Mouse (Mus musculus) stomach, embryonic 15.5 days (tissue): ENCODE measurements around the gene Olfr1330. TPM values are rescaled to one million over a fixed set of nuclear protein-coding genes. Genes with fewer than 3 reads are reported as not detected.
"Not testable (repeated sequence)": the region's sequence is repeated elsewhere in the genome, so short reads cannot be mapped to it uniquely, and the experiment has no call there.

Experiments used
- ATAC-seq: fragments of 200-750 bp; cut with Nextera tagmentation; 2 replicates; pipeline ENCODE4 v1.8.0; 2017; ENCODE audit warnings: low read depth, moderate number of reproducible peaks, moderate TSS enrichment; ENCODE audit not compliant: insufficient read depth, low FRiP score
- H3K27ac ChIP-seq: fragments of 300-500 bp; sonication (generic); 2 replicates; pipeline ENCODE4 v1.5.1; 2015; ENCODE audit warnings: mild to moderate bottlenecking, inconsistent platforms
- H3K27me3 ChIP-seq: fragments of 300-500 bp; sonication (generic); replicated peaks from 2 replicates; pipeline ENCODE4 v1.6.1; 2015; ENCODE audit warnings: inconsistent platforms
- H3K36me3 ChIP-seq: fragments of 300-500 bp; sonication (generic); 2 replicates; pipeline ENCODE4 v1.6.1; 2015; ENCODE audit warnings: inconsistent platforms
- H3K4me1 ChIP-seq: fragments of 300-500 bp; sonication (generic); 2 replicates; pipeline ENCODE4 v1.6.1; 2015; ENCODE audit warnings: inconsistent platforms
- H3K4me2 ChIP-seq: fragments of 300-500 bp; sonication (generic); 2 replicates; pipeline ENCODE4 v1.6.1; 2015; ENCODE audit warnings: mild to moderate bottlenecking, inconsistent platforms
- H3K4me3 ChIP-seq: fragments of 300-500 bp; sonication (generic); replicated peaks from 2 replicates; pipeline ENCODE4 v1.5.1; 2015; ENCODE audit warnings: inconsistent platforms
- H3K9ac ChIP-seq: fragments of 300-500 bp; sonication (generic); 2 replicates; pipeline ENCODE4 v1.6.1; 2015; ENCODE audit warnings: inconsistent platforms
- H3K9me3 ChIP-seq: fragments of 300-500 bp; sonication (generic); 2 replicates; pipeline ENCODE4 v1.6.1; 2016; ENCODE audit warnings: inconsistent platforms
- WGBS: fragments of 180-500 bp; shearing (Covaris S2); methylation state at CpG from one replicate; pipeline ENCODE4 v1.1.7; 2015; 5-methylcytosine and 5-hydroxymethylcytosine counted together
- polyA plus RNA-seq: library from polyadenylated mRNA; unstranded; fragments of >200 nt; fragmentation: Nextera tagmentation; extraction: Ambion mirVana; gene quantifications from 2 replicates; pipeline ENCODE4 v1.2.1, GENCODE M21; 2015

Gene Olfr1330
- polyA plus RNA-seq, result not detected in 2 replicates

DNA sequence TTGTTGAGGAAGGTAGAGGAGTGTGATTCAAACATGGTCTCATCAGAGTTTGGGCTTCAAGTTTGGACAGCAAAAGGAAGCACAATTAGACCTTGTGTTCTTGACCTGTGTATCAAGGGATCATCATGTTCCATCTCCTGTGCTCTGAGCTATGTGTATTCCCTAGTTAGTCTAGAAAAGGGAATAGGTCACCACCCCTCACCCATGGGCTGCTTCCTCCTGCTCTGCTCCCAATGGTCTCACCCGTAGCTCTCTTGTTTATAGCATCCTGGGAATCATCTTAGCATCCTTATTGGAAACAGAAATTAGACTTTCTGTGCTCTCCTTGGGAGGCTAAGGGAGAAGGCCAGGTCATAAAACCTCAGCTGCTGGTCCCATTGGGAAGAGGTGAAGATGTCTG lies at the start of gene Olfr1330:
Olfr1330 (plus strand) TSS at position 301 of the 400 bp plus-strand sequence.
- ATAC-seq, result no peak
- WGBS, result 63% methylated on average over 1 of the region's 1 CpGs

DNA sequence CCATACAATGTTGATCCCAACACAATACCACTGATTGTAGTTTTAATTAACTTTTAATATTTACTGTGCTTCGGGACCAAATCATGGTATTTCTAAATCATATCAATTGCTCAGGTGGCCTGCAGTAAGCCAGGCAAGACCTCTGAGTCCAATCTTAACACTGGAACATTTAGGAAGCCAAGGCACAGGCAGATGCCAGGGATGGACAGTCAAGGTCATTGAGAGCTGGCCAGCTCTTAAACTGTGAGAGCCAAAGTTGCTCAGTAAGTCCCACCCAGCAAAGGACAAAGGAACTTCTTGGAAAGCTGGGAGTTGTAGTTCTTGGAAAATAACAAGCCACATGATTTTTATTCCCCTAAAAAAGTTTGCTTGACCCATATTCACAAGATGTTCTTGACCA lies 26.6 kb upstream of the Olfr1330 start:
- H3K27me3 ChIP-seq, result no peaks in the 10 kb centered on the region
- H3K4me3 ChIP-seq, result no peak overlapping the region
- WGBS, result 85% methylated on average over 1 of the region's 1 CpGs
- no peak overlapping the region for H3K4me2 ChIP-seq
- H3K9me3 ChIP-seq, result no peaks in the 10 kb centered on the region
- no peaks in the 10 kb centered on the region for H3K4me1 ChIP-seq
- H3K36me3 ChIP-seq, result no peaks in the 10 kb centered on the region
- ATAC-seq, result no peak
- no peak overlapping the region for H3K27ac ChIP-seq
- H3K9ac ChIP-seq, result no peak overlapping the region

More for the DNA sequence above, at the start of gene Olfr1330:
- no peaks in the 10 kb centered on the region for H3K27me3 ChIP-seq
- no peak within 1 kb of the TSS for H3K4me2 ChIP-seq
- H3K4me3 ChIP-seq, result no peak within 1 kb of the TSS
- H3K36me3 ChIP-seq, result no peaks in the 10 kb centered on the region
- H3K27ac ChIP-seq, result no peak within 1 kb of the TSS
- no peaks in the 10 kb centered on the region for H3K4me1 ChIP-seq
- no peaks in the 10 kb centered on the region for H3K9me3 ChIP-seq
- H3K9ac ChIP-seq, result no peak within 1 kb of the TSS

DNA sequence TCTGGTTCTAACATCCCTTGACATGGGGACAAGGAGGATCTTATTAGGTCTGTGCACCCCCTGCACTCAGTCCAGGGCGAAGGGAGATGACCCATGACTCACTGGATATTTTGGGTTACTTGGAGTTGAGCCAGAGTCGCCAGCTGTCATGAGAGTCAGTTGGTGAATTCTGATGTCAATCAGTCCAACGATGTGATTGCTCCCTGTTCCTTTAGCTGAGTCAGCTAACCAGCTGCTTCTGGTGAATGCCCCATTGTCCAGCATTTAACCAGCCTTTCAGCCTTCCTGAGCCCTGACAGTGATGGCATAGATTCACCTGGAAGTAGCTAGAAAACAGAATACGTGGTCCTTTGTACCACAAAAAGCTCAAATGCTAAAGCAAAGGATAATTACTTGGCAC lies 25.7 kb upstream of the Olfr1330 start:
- H3K27me3 ChIP-seq, result no peaks in the 10 kb centered on the region
- no peak overlapping the region for H3K4me3 ChIP-seq
- no peak for ATAC-seq
- H3K9me3 ChIP-seq, result no peaks in the 10 kb centered on the region
- no peak overlapping the region for H3K4me2 ChIP-seq
- no peaks in the 10 kb centered on the region for H3K4me1 ChIP-seq
- H3K27ac ChIP-seq, result no peak overlapping the region
- no peak overlapping the region for H3K9ac ChIP-seq
- H3K36me3 ChIP-seq, result no peaks in the 10 kb centered on the region
- 60% methylated on average over 4 of the region's 4 CpGs for WGBS

DNA sequence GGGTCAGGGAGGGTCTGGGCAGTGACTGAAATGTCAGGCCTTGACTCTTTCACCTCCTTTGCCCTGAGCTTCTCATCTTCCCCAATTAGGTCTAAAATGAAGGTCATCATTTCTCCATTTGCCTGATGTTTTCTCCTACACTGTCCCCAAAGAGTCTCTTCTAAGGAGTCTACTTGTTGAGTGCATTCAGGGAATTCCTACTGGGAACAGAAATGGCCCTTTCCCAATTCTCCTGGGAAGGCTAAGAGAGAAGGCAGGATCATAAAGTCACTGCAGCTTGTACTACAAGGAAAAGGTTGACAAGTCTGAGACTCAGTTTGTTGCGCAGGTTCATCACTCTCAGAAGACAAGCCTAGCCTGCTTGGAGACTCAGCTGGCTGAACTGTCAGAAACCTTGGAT lies 24.0 kb upstream of the Olfr1330 start, which contains the start of gene Olfr1331:
Olfr1331 (plus strand) TSS at position 301 of the 400 bp plus-strand sequence.
- Histone ChIP-seq H3K4me1 (no peaks in the 10 kb centered on the region), H3K36me3 (no peaks in the 10 kb centered on the region), H3K9me3 (no peaks in the 10 kb centered on the region), H3K27me3 (no peaks in the 10 kb centered on the region), H3K27ac (no peak within 1 kb of the TSS), H3K9ac (no peak within 1 kb of the TSS), H3K4me3 (no peak within 1 kb of the TSS), H3K4me2 (no peak within 1 kb of the TSS)
- ATAC-seq, result no peak
- WGBS, result 87% methylated on average over 1 of the region's 1 CpGs

DNA sequence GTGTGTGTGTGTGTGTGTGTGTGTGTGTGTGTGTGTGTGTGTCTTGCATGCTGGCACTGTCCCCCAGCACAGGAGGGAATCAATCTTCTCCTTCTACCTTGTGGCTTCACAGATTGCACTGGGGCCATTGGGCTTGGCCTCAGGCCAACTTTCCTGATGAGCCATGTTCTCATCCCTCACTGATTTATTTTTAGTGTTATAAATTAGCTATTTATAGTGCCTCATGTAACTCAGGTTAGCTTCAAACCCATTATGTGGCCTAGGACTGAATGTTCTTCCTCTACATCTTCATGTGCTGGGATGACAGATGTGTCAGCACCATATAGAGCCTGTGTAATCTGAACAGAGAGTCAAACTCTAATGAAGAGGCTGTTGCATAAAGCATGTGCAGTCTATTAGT lies 20.8 kb upstream of the Olfr1330 start:
- no peaks in the 10 kb centered on the region for H3K9me3 ChIP-seq
- no peak overlapping the region for H3K4me2 ChIP-seq
- no peaks in the 10 kb centered on the region for H3K4me1 ChIP-seq
- no peak overlapping the region for H3K27ac ChIP-seq
- H3K4me3 ChIP-seq, result no peak overlapping the region
- ATAC-seq, result no peak
- H3K27me3 ChIP-seq, result no peaks in the 10 kb centered on the region
- no peak overlapping the region for H3K9ac ChIP-seq
- no peaks in the 10 kb centered on the region for H3K36me3 ChIP-seq

DNA sequence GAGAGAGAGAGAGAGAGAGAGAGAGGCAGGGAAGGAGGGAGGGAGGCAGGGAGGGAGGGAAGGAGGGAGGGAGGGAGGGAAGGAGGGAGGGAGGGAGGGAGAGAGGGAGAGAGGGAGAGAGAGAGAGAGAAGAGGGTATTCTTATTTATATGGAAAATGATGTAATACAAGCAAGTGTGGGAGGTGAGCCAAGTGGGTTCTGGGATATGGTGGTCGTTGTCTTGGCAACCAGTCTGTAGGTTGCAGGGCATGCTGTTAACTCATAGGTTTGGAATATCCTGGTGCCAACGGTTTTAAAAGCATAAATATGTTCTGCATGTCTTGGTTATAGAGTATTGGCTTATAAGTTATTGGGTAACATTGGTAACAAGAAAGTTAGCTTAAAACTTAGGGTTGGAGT lies 13.6 kb downstream of the Olfr1330 start:
- no peaks in the 10 kb centered on the region for H3K9me3 ChIP-seq
- no peaks in the 10 kb centered on the region for H3K36me3 ChIP-seq
- 60% methylated on average over 2 of the region's 2 CpGs for WGBS
- H3K9ac ChIP-seq, result no peak overlapping the region
- H3K27ac ChIP-seq, result no peak overlapping the region
- H3K27me3 ChIP-seq, result no peaks in the 10 kb centered on the region
- no peaks in the 10 kb centered on the region for H3K4me1 ChIP-seq
- H3K4me3 ChIP-seq, result no peak overlapping the region
- no peak overlapping the region for H3K4me2 ChIP-seq
- no peak for ATAC-seq

DNA sequence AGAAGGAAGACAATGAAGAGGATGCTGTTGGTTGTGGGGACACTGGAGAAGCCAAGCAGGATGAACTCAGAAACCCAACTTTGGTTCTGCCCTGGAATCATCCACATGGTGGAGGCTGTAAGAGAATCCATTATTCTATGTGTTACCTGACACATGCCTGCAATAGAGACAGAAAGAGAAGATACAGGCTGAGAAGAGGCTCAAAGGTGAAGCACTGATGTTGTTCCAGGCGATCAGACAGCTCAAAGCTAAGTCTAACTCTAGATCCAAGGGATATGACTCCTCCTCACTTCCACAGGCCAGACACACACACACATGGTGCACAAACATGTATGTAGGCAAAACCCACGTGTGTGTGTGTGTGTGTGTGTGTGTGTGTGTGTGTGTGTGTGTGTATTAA lies 29.0 kb downstream of the Olfr1330 start, which contains the start of gene Olfr1329:
Olfr1329 (minus strand) TSS at position 101 of the 400 bp plus-strand sequence.
- not testable (repeated sequence) for H3K4me2 ChIP-seq, H3K36me3 ChIP-seq, H3K9me3 ChIP-seq, H3K4me1 ChIP-seq, H3K27ac ChIP-seq, H3K9ac ChIP-seq, H3K4me3 ChIP-seq, H3K27me3 ChIP-seq, ATAC-seq
- WGBS, result 46% methylated on average over 2 of the region's 2 CpGs

DNA sequence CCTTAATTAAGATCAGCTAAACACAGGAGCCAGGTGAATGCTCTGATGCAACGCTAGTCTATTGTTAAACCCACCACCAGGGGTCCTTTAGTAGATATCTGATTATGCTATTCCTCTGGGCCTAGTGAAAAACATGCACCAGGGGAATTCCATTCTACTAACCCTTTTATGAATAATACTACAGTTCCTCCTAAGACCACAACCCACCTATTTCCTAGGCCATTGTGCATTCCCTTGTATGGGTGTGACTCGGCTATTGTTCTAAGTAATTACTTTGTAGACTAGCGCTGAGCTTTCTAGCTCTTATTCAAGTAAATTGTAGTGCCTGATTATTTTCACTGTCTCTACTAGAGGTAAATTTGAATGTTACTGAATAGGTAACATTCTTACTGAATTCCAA lies 42.9 kb downstream of the Olfr1330 start:
- H3K36me3 ChIP-seq, H3K4me2 ChIP-seq, H3K27me3 ChIP-seq, H3K9ac ChIP-seq, H3K4me1 ChIP-seq, H3K9me3 ChIP-seq, H3K27ac ChIP-seq, H3K4me3 ChIP-seq, ATAC-seq: not testable (repeated sequence)
- WGBS, result 76% methylated on average over 3 of the region's 3 CpGs

DNA sequence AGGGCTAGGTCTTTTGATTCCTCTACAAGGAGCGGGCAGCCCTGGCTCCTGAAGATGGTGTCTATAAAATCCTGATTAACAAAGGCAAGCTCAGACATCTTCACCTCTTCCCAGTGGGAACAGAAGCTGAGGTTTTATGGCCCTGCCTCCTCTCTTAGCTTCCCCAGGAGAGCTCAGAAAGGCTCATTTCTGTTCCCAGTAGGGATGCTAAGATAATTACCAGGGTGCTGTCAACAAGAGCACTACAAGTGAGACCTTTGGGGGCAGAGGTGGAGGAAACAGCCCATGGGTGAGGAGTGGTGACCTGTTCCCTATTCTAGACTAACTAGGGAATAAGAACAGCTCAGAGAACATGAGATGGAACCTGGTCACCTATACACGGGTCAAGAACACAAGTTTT lies 50.1 kb downstream of the Olfr1330 start, which contains the start of gene Olfr1328:
Olfr1328 (minus strand) TSS at position 101 of the 400 bp plus-strand sequence.
- H3K4me2 ChIP-seq, result no peak within 1 kb of the TSS
- H3K36me3 ChIP-seq, result no peaks in the 10 kb centered on the region
- no peaks in the 10 kb centered on the region for H3K27me3 ChIP-seq
- 67% methylated on average over 2 of the region's 2 CpGs for WGBS
- no peaks in the 10 kb centered on the region for H3K4me1 ChIP-seq
- H3K9me3 ChIP-seq, result no peaks in the 10 kb centered on the region
- no peak within 1 kb of the TSS for H3K27ac ChIP-seq
- no peak for ATAC-seq
- H3K4me3 ChIP-seq, result no peak within 1 kb of the TSS
- H3K9ac ChIP-seq, result no peak within 1 kb of the TSS

Other genes starting within 250 kb of the Olfr1330 start
- not detected in 2 replicates for gene Olfr62, start 229.6 kb upstream of the Olfr1330 start, polyA plus RNA-seq
- not detected in 2 replicates for gene Olfr1342, start 195.8 kb upstream of the Olfr1330 start, polyA plus RNA-seq
- gene Olfr1341, start 185.1 kb upstream of the Olfr1330 start, polyA plus RNA-seq, result not detected in 2 replicates
- not detected in 2 replicates for gene Olfr1340, start 168.5 kb upstream of the Olfr1330 start, polyA plus RNA-seq
- not detected in 2 replicates for gene Olfr1339, start 156.4 kb upstream of the Olfr1330 start, polyA plus RNA-seq
- gene Olfr1338, start 129.9 kb upstream of the Olfr1330 start, polyA plus RNA-seq, result not detected in 2 replicates
- not detected in 2 replicates for gene Olfr1337, start 106.0 kb upstream of the Olfr1330 start, polyA plus RNA-seq
- not detected in 2 replicates for gene Olfr1335, start 78.7 kb upstream of the Olfr1330 start, polyA plus RNA-seq
- not detected in 2 replicates for gene Olfr1333, start 52.3 kb upstream of the Olfr1330 start, polyA plus RNA-seq
- gene Olfr1331, start 23.9 kb upstream of the Olfr1330 start, polyA plus RNA-seq, result not detected in 2 replicates
- not detected in 2 replicates for gene Olfr1329, start 28.9 kb downstream of the Olfr1330 start, polyA plus RNA-seq
- not detected in 2 replicates for gene Olfr1328, start 50.0 kb downstream of the Olfr1330 start, polyA plus RNA-seq
- gene Lao1, start 73.0 kb downstream of the Olfr1330 start, polyA plus RNA-seq, result not detected in 2 replicates
- 119 and 129 TPM in 2 replicates for gene Slc2a1, start 220.1 kb downstream of the Olfr1330 start, polyA plus RNA-seq